Mouse (Mus musculus) kidney, postnatal 36 days (tissue): Measurements from ENCODE around the gene Rgs6.
A peak's percentile ranks its signal among the peaks of the same experiment; 100 is the strongest.

Experiments
- DNase-seq, 2 experiments: peaks; one replicate each; pipeline ENCODE4 v3.0.0; 2021 to 2022; ENCODE audit warnings: mixed read lengths in 2 of 2

Rgs6 gene

GRCm38 (mm10) chr12:83098646-83099371 lies 510.7 kb downstream of the Rgs6 start:
- no peak for DNase-seq

- DNase-seq: peak in 1 of 2 experiments; percentile 18
These were observed 511.8 kb downstream of the Rgs6 start for GRCm38 (mm10) chr12:83099920-83100319.

GRCm38 (mm10) chr12:83100413-83100812 lies 512.3 kb downstream of the Rgs6 start:
- peak; percentile 77 to 81 for DNase-seq

GRCm38 (mm10) chr12:83100848-83101247 lies 512.8 kb downstream of the Rgs6 start:
- no peak for DNase-seq

- peak in 1 of 2 experiments; percentile 20 for DNase-seq
These were observed 517.5 kb downstream of the Rgs6 start for GRCm38 (mm10) chr12:83105514-83106119.

- DNase-seq: no peak
These were observed 518.0 kb downstream of the Rgs6 start for GRCm38 (mm10) chr12:83106120-83106517.

- no peak for DNase-seq
These were observed 521.4 kb downstream of the Rgs6 start for GRCm38 (mm10) chr12:83109486-83109885.

- peak in 1 of 2 experiments; percentile 34 for DNase-seq
These were observed 522.0 kb downstream of the Rgs6 start for GRCm38 (mm10) chr12:83109891-83110630.

- peak; percentile 47 to 49 for DNase-seq
These were observed 522.6 kb downstream of the Rgs6 start for GRCm38 (mm10) chr12:83110711-83111110.

- peak in 1 of 2 experiments; percentile 31 for DNase-seq
These were observed 524.2 kb downstream of the Rgs6 start for GRCm38 (mm10) chr12:83112283-83112682.

GRCm38 (mm10) chr12:83112901-83113628 lies 525.0 kb downstream of the Rgs6 start:
- DNase-seq: no peak

- DNase-seq: peak in 1 of 2 experiments; percentile 18
These were observed 525.9 kb downstream of the Rgs6 start for GRCm38 (mm10) chr12:83113971-83114370.

- peak; percentile 55 to 86 for DNase-seq
These were observed 526.4 kb downstream of the Rgs6 start for GRCm38 (mm10) chr12:83114396-83115053.

- no peak for DNase-seq
These were observed 536.0 kb downstream of the Rgs6 start for GRCm38 (mm10) chr12:83124111-83124510.

GRCm38 (mm10) chr12:83125284-83125683 lies 537.2 kb downstream of the Rgs6 start:
- no peak for DNase-seq

- DNase-seq: no peak
These were observed 538.8 kb downstream of the Rgs6 start for GRCm38 (mm10) chr12:83126923-83127322.

GRCm38 (mm10) chr12:83127955-83128354 lies 539.9 kb downstream of the Rgs6 start:
- DNase-seq: peak in 1 of 2 experiments; percentile 30

GRCm38 (mm10) chr12:83128606-83129005 lies 540.5 kb downstream of the Rgs6 start:
- no peak for DNase-seq

- peak in 1 of 2 experiments; percentile 14 for DNase-seq
These were observed 543.3 kb downstream of the Rgs6 start for GRCm38 (mm10) chr12:83131405-83131804.

GRCm38 (mm10) chr12:83133827-83134226 lies 545.7 kb downstream of the Rgs6 start:
- peak; percentile 28 to 44 for DNase-seq

- DNase-seq: peak in 1 of 2 experiments; percentile 7
These were observed 547.9 kb downstream of the Rgs6 start for GRCm38 (mm10) chr12:83136031-83136430.

GRCm38 (mm10) chr12:83136460-83136859 lies 548.4 kb downstream of the Rgs6 start:
- no peak for DNase-seq
